Mouse (Mus musculus): ENCODE results near the gene Rd3. TPM values are rescaled to one million over a fixed set of nuclear protein-coding genes. Genes with fewer than 3 reads are reported as not detected.
A peak's percentile ranks its signal among the peaks of the same experiment; 100 is the strongest.

Rd3 gene
- polyA plus RNA-seq, 1 experiment from 2014 or later: 1.8 TPM

DNA sequence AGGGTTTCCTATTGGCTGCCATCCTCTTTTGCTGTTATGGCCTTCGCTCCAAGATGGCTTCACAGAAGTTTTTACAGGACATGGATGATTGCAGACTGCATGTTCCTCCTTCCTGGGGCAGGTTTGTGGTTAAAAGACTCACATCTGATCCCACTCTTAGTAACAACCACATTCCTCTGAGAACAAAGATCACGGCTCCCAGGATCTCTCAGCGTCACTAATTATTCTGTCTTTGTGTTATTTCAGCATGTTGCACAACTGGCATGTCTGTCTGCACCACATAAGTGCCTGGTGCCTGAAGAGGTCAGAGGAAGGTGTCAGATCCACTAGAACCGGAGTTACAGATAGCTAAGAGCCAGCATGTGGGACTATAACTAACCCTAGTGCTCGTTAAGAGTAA is 7.2 kb upstream of the Rd3 start:
- no peak for ATAC-seq
- Histone ChIP-seq H3K9me3 (replicated peaks) (no peaks in the 10 kb centered on the region), H3K4me3 (no peak overlapping the region), H3K4me2 (no peak overlapping the region), H3K36me3 (ENCODE audit: poor library complexity, severe bottlenecking) (no peaks in the 10 kb centered on the region), H3K27ac (no peak overlapping the region), H3K9ac (no peak overlapping the region), H3K4me1 (peaks cover 4% of the 10 kb centered on the region; the same call in 1 of the 2 replicates), H3K27me3 (no peaks in the 10 kb centered on the region)
- 58% methylated on average over 5 of the region's 5 CpGs for WGBS

GRCm38 (mm10) chr1:191974509-191975405 is 2.4 kb upstream of the Rd3 start:
- H3K27me3 ChIP-seq: no peaks in the 10 kb centered on the region
- peaks cover 25% of the 10 kb centered on the region for H3K4me1 ChIP-seq
- H3K9me3 ChIP-seq (replicated peaks): no peaks in the 10 kb centered on the region
- H3K27ac ChIP-seq: no peak overlapping the region
- H3K36me3 ChIP-seq (ENCODE audit: poor library complexity, severe bottlenecking): no peaks in the 10 kb centered on the region
- ATAC-seq: no peak
- WGBS: 68% methylated on average over 13 of the region's 13 CpGs
- no peak overlapping the region for H3K4me3 ChIP-seq
- no peak overlapping the region for H3K4me2 ChIP-seq
- peak overlapping the region; percentile 9; the same call in 1 of the 2 replicates for H3K9ac ChIP-seq

- Histone ChIP-seq H3K4me3 (no peak overlapping the region), H3K4me1 (peaks cover 32% of the 10 kb centered on the region), H3K36me3 (ENCODE audit: poor library complexity, severe bottlenecking) (no peaks in the 10 kb centered on the region), H3K27ac (peak overlapping the region; percentile 52), H3K27me3 (no peaks in the 10 kb centered on the region), H3K9ac (no peak overlapping the region; the same call in 1 of the 2 replicates), H3K4me2 (no peak overlapping the region), H3K9me3 (replicated peaks) (no peaks in the 10 kb centered on the region)
- peak; percentile 77 for ATAC-seq
- 22% methylated on average over 6 of the region's 6 CpGs for WGBS
These were observed 4.4 kb downstream of the Rd3 start for GRCm38 (mm10) chr1:191981426-191982102.

DNA sequence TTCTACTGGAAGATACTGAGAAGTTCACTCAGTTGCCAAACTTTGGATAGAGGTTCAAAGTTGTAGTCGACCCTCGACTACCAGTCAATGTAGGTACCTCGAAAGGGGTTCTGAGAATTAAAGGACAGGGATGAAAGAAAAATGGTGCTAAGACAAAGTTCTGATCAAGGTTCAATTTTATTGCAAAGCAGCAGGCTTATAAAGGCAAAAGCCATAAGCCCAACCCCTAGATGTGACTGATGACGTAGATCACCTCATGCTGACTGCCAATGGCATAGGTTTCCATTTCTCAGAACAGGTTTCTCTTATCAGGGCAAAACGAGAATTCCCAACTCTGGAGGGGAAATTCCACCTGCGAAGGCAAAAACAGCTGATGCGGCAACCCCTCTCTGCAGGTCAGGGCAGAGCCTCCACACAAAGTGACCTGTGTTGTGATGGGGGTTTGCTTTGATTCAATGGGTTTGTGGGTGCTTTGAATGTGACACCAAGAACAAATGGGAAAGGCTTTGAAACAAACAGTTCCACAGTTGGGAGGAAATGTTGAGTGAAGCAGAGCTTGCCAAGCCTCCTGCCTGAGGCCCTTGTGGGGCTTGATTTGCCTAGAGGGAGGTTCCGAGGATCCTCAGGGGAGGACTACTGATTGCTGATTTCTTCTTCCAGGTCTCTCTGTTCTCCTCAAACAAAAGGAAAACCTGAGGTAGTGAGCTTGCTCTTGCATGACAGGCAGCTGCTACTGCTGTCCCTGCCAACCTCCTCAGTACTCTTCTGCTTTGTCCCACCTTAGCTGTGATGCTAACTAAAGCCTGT is 9.7 kb downstream of the Rd3 start:
- ATAC-seq: no peak
- Histone ChIP-seq H3K9ac (no peak overlapping the region), H3K9me3 (replicated peaks) (no peaks in the 10 kb centered on the region), H3K4me1 (peaks cover 6% of the 10 kb centered on the region), H3K36me3 (ENCODE audit: poor library complexity, severe bottlenecking) (no peaks in the 10 kb centered on the region), H3K4me3 (no peak overlapping the region), H3K27ac (no peak overlapping the region), H3K27me3 (no peaks in the 10 kb centered on the region), H3K4me2 (no peak overlapping the region)
- WGBS: 85% methylated on average over 8 of the region's 8 CpGs

- H3K4me1 ChIP-seq: peaks cover 4% of the 10 kb centered on the region; the same call in 1 of the 2 replicates
- no peaks in the 10 kb centered on the region for H3K27me3 ChIP-seq
- H3K36me3 ChIP-seq (ENCODE audit: poor library complexity, severe bottlenecking): no peaks in the 10 kb centered on the region
- no peak overlapping the region for H3K9ac ChIP-seq
- no peak overlapping the region for H3K27ac ChIP-seq
- H3K4me3 ChIP-seq: no peak overlapping the region
- no peak overlapping the region for H3K4me2 ChIP-seq
- no peaks in the 10 kb centered on the region for H3K9me3 ChIP-seq (replicated peaks)
- ATAC-seq: no peak
- 60% methylated on average over 5 of the region's 5 CpGs for WGBS
These were observed 10.3 kb downstream of the Rd3 start for GRCm38 (mm10) chr1:191987481-191987769.

DNA sequence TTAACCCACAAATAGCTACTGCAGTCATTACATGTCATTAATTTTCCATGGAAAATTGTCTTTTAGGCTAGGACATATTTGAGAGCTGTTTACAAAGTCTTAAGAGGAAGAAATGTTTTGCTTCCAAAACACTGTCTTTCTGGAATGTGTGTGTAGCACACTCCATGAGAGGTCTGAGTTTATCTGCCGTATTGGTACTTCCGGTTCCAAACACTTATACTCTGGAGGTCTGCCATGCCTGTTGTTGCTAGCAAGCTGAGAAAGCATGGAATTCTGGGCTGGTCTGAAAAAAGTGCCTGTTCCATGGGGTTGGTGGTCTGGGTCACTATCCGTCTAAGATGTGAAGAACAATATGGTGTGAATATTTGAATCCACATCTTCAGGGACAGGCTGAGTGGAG is 11.5 kb downstream of the Rd3 start:
- H3K9me3 ChIP-seq (replicated peaks): no peaks in the 10 kb centered on the region
- no peak for ATAC-seq
- no peak overlapping the region; the same call in 1 of the 2 replicates for H3K4me2 ChIP-seq
- no peak overlapping the region for H3K4me3 ChIP-seq
- 93% methylated on average over 3 of the region's 3 CpGs for WGBS
- H3K27ac ChIP-seq: no peak overlapping the region
- H3K9ac ChIP-seq: no peak overlapping the region
- H3K27me3 ChIP-seq: no peaks in the 10 kb centered on the region
- no peaks in the 10 kb centered on the region for H3K36me3 ChIP-seq (ENCODE audit: poor library complexity, severe bottlenecking)
- peaks cover 4% of the 10 kb centered on the region; the same call in 1 of the 2 replicates for H3K4me1 ChIP-seq

GRCm38 (mm10) chr1:191989060-191989459 is 11.9 kb downstream of the Rd3 start:
- no peaks in the 10 kb centered on the region for H3K36me3 ChIP-seq (ENCODE audit: poor library complexity, severe bottlenecking)
- WGBS: 90% methylated on average over 5 of the region's 5 CpGs
- no peak for ATAC-seq
- no peaks in the 10 kb centered on the region for H3K27me3 ChIP-seq
- no peak overlapping the region for H3K4me3 ChIP-seq
- H3K4me1 ChIP-seq: peaks cover 4% of the 10 kb centered on the region; the same call in 1 of the 2 replicates
- no peak overlapping the region for H3K27ac ChIP-seq
- H3K9me3 ChIP-seq (replicated peaks): no peaks in the 10 kb centered on the region
- no peak overlapping the region for H3K9ac ChIP-seq
- peak overlapping the region; percentile 70 for H3K4me2 ChIP-seq

- H3K36me3 ChIP-seq (ENCODE audit: poor library complexity, severe bottlenecking): no peaks in the 10 kb centered on the region
- H3K4me1 ChIP-seq: peaks cover 4% of the 10 kb centered on the region; the same call in 1 of the 2 replicates
- peak; percentile 99 for ATAC-seq
- H3K9ac ChIP-seq: peak overlapping the region; percentile 79
- peak overlapping the region; percentile 52 for H3K27ac ChIP-seq
- H3K4me3 ChIP-seq: peak overlapping the region; percentile 61
- H3K9me3 ChIP-seq (replicated peaks): no peaks in the 10 kb centered on the region
- peak overlapping the region; percentile 70 for H3K4me2 ChIP-seq
- no peaks in the 10 kb centered on the region for H3K27me3 ChIP-seq
- under 1% methylated on average over 22 of the region's 22 CpGs for WGBS
These were observed 12.8 kb downstream of the Rd3 start for GRCm38 (mm10) chr1:191989994-191990393.

GRCm38 (mm10) chr1:191992040-191992780 is 15.0 kb downstream of the Rd3 start:
- WGBS: 84% methylated on average over 7 of the region's 7 CpGs
- Histone ChIP-seq H3K36me3 (ENCODE audit: poor library complexity, severe bottlenecking) (no peaks in the 10 kb centered on the region), H3K4me3 (no peak overlapping the region), H3K4me1 (peaks cover 4% of the 10 kb centered on the region; the same call in 1 of the 2 replicates), H3K27me3 (no peaks in the 10 kb centered on the region), H3K4me2 (no peak overlapping the region), H3K9me3 (replicated peaks) (no peaks in the 10 kb centered on the region), H3K9ac (no peak overlapping the region), H3K27ac (no peak overlapping the region)
- no peak for ATAC-seq

DNA sequence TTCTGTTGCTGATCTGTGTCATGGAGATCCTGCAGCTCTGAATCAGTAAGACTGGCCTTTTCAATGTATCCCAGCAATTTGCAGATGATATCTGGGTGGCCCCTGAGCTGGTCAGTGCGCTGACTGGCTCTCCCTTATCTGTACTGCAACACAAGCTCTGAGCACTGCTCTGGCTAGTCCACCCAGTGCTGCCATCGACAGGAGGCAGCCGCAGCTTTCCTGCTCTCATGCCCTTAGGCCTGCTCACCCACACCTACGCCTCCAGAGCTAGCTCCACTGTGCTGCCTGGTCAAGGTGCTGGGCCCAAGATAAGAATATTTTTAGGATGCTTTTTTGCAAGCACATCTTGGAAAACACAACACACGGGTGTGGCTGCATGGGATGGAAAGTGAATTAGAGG is 17.3 kb downstream of the Rd3 start:
- ATAC-seq: no peak
- no peak overlapping the region for H3K9ac ChIP-seq
- H3K36me3 ChIP-seq (ENCODE audit: poor library complexity, severe bottlenecking): no peaks in the 10 kb centered on the region
- no peak overlapping the region for H3K4me3 ChIP-seq
- H3K27me3 ChIP-seq: no peaks in the 10 kb centered on the region
- 77% methylated on average over 5 of the region's 5 CpGs for WGBS
- no peaks in the 10 kb centered on the region for H3K9me3 ChIP-seq (replicated peaks)
- no peak overlapping the region for H3K27ac ChIP-seq
- H3K4me1 ChIP-seq: peaks cover 2% of the 10 kb centered on the region; the same call in 1 of the 2 replicates
- no peak overlapping the region for H3K4me2 ChIP-seq

DNA sequence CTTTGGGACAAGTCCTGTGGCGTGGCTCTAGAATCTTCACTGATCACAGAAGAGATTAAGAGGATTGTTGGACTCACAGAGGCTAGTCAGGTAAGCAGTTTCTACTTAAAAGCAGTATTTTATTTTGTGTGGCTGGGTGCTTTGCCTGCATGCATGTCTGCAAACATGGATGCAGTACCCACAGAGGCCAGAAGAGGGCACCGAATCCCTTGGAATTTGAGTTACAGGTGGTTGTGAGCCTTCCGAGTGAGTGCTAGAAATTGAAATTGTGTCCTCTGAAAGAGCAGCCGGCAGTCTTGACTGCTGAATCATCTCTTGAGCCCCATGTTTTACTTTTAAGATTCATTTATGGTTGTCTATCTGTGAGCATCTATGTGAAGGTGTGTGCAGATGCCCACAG is 18.3 kb downstream of the Rd3 start:
- no peak overlapping the region for H3K4me3 ChIP-seq
- WGBS: 58% methylated on average over 4 of the region's 4 CpGs
- no peak overlapping the region for H3K4me2 ChIP-seq
- no peaks in the 10 kb centered on the region for H3K36me3 ChIP-seq (ENCODE audit: poor library complexity, severe bottlenecking)
- H3K4me1 ChIP-seq: no peaks in the 10 kb centered on the region
- no peaks in the 10 kb centered on the region for H3K9me3 ChIP-seq (replicated peaks)
- no peak overlapping the region for H3K9ac ChIP-seq
- no peak for ATAC-seq
- H3K27me3 ChIP-seq: no peaks in the 10 kb centered on the region
- no peak overlapping the region for H3K27ac ChIP-seq

Measured in forebrain, embryonic 13.5 days (tissue).